Mouse (Mus musculus) kidney, adult 2 months (tissue): Measurements from ENCODE around the gene 1700014D04Rik.

ENCODE experiments used
- CTCF ChIP-seq: fragments of 200-500 bp; conservative IDR thresholded peaks from 2 replicates; pipeline ENCODE4 v1.5.1; 2011; ENCODE audit warnings: low read depth, mild to moderate bottlenecking, control low read depth, low read length, moderate library complexity, mixed read lengths; ENCODE audit not compliant: insufficient read depth, insufficient read length
- POLR2A ChIP-seq: fragments of 200-500 bp; IDR thresholded peaks from one replicate; pipeline ENCODE4 v1.6.1; 2011; ENCODE audit warnings: low read depth, low read length, control low read depth

- TF ChIP-seq CTCF (no peak), POLR2A (no peak)
These were observed 10.4 kb upstream of the 1700014D04Rik start for GRCm38 (mm10) chr13:59756906-59757305.
